Mouse (Mus musculus) midbrain, embryonic 16.5 days (tissue): ENCODE measurements around the gene Hist1h2bn. TPM values are rescaled to one million over a fixed set of nuclear protein-coding genes. Genes with fewer than 3 reads are reported as not detected.
"Not testable (repeated sequence)": the region's sequence is repeated elsewhere in the genome, so short reads cannot be mapped to it uniquely, and the experiment has no call there.

Experiments
- ATAC-seq: fragments of 200-750 bp; cut with Nextera tagmentation; 2 replicates; pipeline ENCODE4 v1.8.0; 2017; ENCODE audit warnings: moderate TSS enrichment
- H3K27ac ChIP-seq: fragments of 300-500 bp; sonication (generic); 2 replicates; pipeline ENCODE4 v1.5.1; 2014; ENCODE audit warnings: mild to moderate bottlenecking, low read length, mixed read lengths
- H3K27me3 ChIP-seq: fragments of 300-500 bp; sonication (generic); 2 replicates; pipeline ENCODE4 v1.6.1; 2014; ENCODE audit warnings: low read depth, low read length, mixed read lengths; ENCODE audit not compliant: control insufficient read depth, insufficient read depth
- H3K36me3 ChIP-seq: fragments of 300-500 bp; sonication (generic); 2 replicates; pipeline ENCODE4 v1.6.1; 2014; ENCODE audit warnings: mild to moderate bottlenecking, low read length, moderate library complexity, mixed read lengths; ENCODE audit not compliant: control insufficient read depth, insufficient read depth
- H3K4me1 ChIP-seq: fragments of 300-500 bp; sonication (generic); 2 replicates; pipeline ENCODE4 v1.6.1; 2014; ENCODE audit warnings: mild to moderate bottlenecking, low read length, mixed read lengths; ENCODE audit not compliant: control insufficient read depth, insufficient read depth
- H3K4me2 ChIP-seq: fragments of 300-500 bp; sonication (generic); 2 replicates; pipeline ENCODE4 v1.6.1; 2014; ENCODE audit warnings: mild to moderate bottlenecking, low read length, mixed read lengths
- H3K4me3 ChIP-seq: fragments of 300-500 bp; sonication (generic); 2 replicates; pipeline ENCODE4 v1.5.1; 2014; ENCODE audit warnings: low read depth, mild to moderate bottlenecking, low read length, moderate library complexity, mixed read lengths
- H3K9ac ChIP-seq: fragments of 300-500 bp; sonication (generic); 2 replicates; pipeline ENCODE4 v1.6.1; 2014; ENCODE audit warnings: low read depth, low read length, mixed read lengths
- H3K9me3 ChIP-seq: fragments of 300-500 bp; sonication (generic); replicated peaks from 2 replicates; pipeline ENCODE4 v1.6.1; 2014; ENCODE audit warnings: mild to moderate bottlenecking, low read length, mixed read lengths; ENCODE audit not compliant: control insufficient read depth, poor library complexity, severe bottlenecking
- WGBS: fragments of 180-500 bp; shearing (Covaris S2); extraction: QIAGEN DNeasy Blood & Tissue Kit; methylation state at CpG from one replicate; pipeline ENCODE4 v1.1.7; 2014; 5-methylcytosine and 5-hydroxymethylcytosine counted together
- polyA plus RNA-seq: library from polyadenylated mRNA; unstranded; fragments of >200 nt; fragmentation: Nextera tagmentation; extraction: Ambion mirVana; gene quantifications from 2 replicates; pipeline ENCODE4 v1.2.1, GENCODE M21; 2015

Hist1h2bn gene
- polyA plus RNA-seq, 1 experiment from 2014 or later = 1.1 TPM

GRCm38 (mm10) chr13:21727948-21728572, 25.9 kb upstream of the Hist1h2bn start:
- 0 out of 2 replicates have a peak, but pooled peaks have one; percentile 25 for ATAC-seq
- peak overlapping the region; percentile 14; the same call in 1 of the 2 replicates for H3K27ac ChIP-seq
- H3K4me2 ChIP-seq = no peak overlapping the region
- no peak overlapping the region for H3K4me3 ChIP-seq
- no peak overlapping the region for H3K9ac ChIP-seq
- no peaks in the 10 kb centered on the region for H3K36me3 ChIP-seq
- no peaks in the 10 kb centered on the region for H3K27me3 ChIP-seq
- peaks cover 2% of the 10 kb centered on the region; the same call in 1 of the 2 replicates for H3K4me1 ChIP-seq
- WGBS = 18% methylated on average over 11 of the region's 11 CpGs
- H3K9me3 ChIP-seq = no peaks in the 10 kb centered on the region

DNA sequence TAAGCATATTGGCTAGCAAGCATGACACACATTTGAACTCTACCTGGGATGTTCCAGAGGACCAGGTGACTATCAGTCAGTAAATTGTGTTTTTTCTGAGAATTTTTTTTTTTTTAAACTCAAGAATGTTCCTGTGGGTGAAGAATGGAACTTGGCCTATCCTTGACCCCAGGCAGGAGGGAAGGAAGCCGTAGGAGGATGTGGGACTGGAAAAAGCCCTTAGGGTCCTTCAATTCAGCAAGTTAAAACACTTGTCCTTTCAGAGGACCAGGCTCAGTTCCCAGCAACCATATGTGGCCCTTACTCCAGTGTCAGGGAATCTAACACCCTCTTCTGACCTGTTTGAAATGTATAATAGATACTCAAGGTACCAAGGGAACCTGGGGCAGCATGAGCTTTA, 24.4 kb upstream of the Hist1h2bn start:
- no peak overlapping the region for H3K4me3 ChIP-seq
- peaks cover 5% of the 10 kb centered on the region; the same call in 1 of the 2 replicates for H3K4me1 ChIP-seq
- no peaks in the 10 kb centered on the region for H3K27me3 ChIP-seq
- H3K9me3 ChIP-seq = no peaks in the 10 kb centered on the region
- H3K9ac ChIP-seq = no peak overlapping the region
- no peaks in the 10 kb centered on the region for H3K36me3 ChIP-seq
- no peak for ATAC-seq
- H3K4me2 ChIP-seq = no peak overlapping the region
- no peak overlapping the region for H3K27ac ChIP-seq
- 77% methylated on average over 1 of the region's 1 CpGs for WGBS

DNA sequence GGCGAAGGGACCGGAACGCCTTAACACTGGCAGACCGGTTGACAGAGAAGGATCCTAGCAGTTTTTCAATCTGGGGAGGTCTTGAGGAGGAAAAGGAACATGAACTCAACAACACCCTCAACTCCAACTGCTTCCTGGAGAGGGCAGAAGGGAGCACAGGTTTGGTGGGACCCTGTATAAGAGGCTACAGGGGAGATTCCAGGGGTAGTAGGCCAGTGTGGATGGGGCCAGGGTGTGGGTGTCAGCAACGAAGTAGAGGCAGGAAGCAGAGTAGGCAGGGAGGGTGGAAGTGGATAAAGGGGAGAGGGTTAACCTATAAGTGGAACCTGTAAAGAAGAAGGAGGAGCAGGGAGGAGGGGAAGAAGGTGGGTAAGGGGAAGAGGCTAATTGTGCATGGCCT, 20.5 kb upstream of the Hist1h2bn start:
- 72% methylated on average over 5 of the region's 5 CpGs for WGBS
- no peak overlapping the region for H3K4me2 ChIP-seq
- no peaks in the 10 kb centered on the region for H3K36me3 ChIP-seq

GRCm38 (mm10) chr13:21734010-21734905, 19.7 kb upstream of the Hist1h2bn start:
- ATAC-seq = peak; percentile 83
- Histone ChIP-seq H3K4me3 (peak overlapping the region; percentile 54), H3K36me3 (no peaks in the 10 kb centered on the region), H3K9me3 (no peaks in the 10 kb centered on the region), H3K27ac (peak overlapping the region; percentile 95), H3K4me1 (peaks cover 11% of the 10 kb centered on the region), H3K27me3 (no peaks in the 10 kb centered on the region), H3K9ac (peak overlapping the region; percentile 63), H3K4me2 (peak overlapping the region; percentile 85)
- under 1% methylated on average over 21 of the region's 21 CpGs for WGBS

More for the DNA sequence above, 20.5 kb upstream of the Hist1h2bn start:
- no peaks in the 10 kb centered on the region for H3K27me3 ChIP-seq
- H3K9me3 ChIP-seq = no peaks in the 10 kb centered on the region
- peak; percentile 30; the same call in 1 of the 2 replicates for ATAC-seq
- H3K4me3 ChIP-seq = no peak overlapping the region
- peaks cover 11% of the 10 kb centered on the region for H3K4me1 ChIP-seq
- peak overlapping the region; percentile 95 for H3K27ac ChIP-seq
- H3K9ac ChIP-seq = no peak overlapping the region; the same call in 1 of the 2 replicates

GRCm38 (mm10) chr13:21734906-21735767, 18.8 kb upstream of the Hist1h2bn start, which contains the start of gene Hist1h4j:
Hist1h4j (plus strand) TSS chr13:21735064.
- H3K36me3 ChIP-seq, H3K27me3 ChIP-seq, H3K9me3 ChIP-seq: not testable (repeated sequence)
- H3K4me2 ChIP-seq = peak within 1 kb of the TSS; percentile 85
- H3K27ac ChIP-seq = peak within 1 kb of the TSS; percentile 95
- peak; percentile 93 for ATAC-seq
- under 1% methylated on average over 40 of the region's 56 CpGs for WGBS
- H3K4me3 ChIP-seq = peak within 1 kb of the TSS; percentile 54
- peaks cover 11% of the 10 kb centered on the region for H3K4me1 ChIP-seq
- peak within 1 kb of the TSS; percentile 63 for H3K9ac ChIP-seq

DNA sequence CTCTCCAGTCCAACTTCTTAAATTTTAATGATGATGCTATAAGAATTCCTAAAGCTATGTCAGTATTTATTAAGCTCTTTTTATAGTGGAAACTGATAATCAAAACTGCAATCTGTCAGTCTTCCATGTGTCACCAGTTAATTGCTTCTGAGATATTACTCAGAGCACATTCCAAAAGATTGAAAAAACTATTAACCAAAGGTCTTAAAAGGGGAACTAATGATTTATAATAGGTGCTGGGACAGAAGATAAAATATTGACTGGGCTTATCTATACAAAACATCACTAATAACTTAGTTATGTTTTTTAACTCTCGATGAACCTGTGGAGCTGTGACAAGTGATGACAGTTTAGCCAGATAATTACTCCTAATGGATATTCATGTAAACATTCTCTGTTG, 8.9 kb upstream of the Hist1h2bn start:
- Histone ChIP-seq H3K9ac (no peak overlapping the region), H3K27me3 (no peaks in the 10 kb centered on the region), H3K9me3 (no peaks in the 10 kb centered on the region), H3K27ac (no peak overlapping the region), H3K4me2 (no peak overlapping the region), H3K4me1 (peaks cover 15% of the 10 kb centered on the region), H3K36me3 (no peaks in the 10 kb centered on the region), H3K4me3 (no peak overlapping the region)
- WGBS = 94% methylated on average over 1 of the region's 1 CpGs
- no peak for ATAC-seq

DNA sequence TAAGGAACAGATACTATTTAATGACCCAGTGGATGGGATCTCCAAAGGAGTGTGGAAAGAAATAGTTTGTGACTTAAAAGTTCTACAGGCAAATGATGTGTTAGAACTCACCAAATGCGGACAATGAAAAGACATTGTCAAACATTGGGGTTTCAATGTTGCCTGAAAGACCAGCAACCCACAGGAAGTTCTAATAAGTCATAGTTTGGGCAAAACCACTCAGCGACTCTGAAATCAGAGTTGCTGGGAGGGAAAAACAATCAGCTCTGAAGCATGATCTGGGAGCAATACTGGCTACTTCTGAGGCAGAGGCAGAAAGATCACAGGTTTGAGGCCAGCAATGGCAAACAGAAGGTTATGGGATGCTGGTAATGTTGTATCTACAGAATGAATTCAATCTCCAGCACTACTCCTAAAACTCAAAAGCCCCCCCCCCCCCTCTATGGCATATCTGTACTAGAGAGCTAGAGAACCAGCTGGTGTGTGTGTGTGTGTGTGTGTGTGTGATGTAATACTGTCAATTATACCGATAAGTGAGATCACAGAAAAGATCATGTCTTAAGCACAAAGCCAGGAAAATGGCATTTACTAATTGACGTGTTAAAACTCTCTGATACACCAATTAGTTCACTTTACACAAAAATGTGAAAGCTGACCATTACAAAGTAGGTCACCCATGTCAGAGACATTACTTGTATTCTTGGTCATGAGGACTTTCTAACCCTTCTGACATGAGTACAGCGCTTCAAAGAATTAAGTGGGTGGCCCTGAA, 4.3 kb upstream of the Hist1h2bn start:
- H3K36me3 ChIP-seq = no peaks in the 10 kb centered on the region
- H3K27me3 ChIP-seq = no peaks in the 10 kb centered on the region
- no peak for ATAC-seq
- H3K27ac ChIP-seq = peak overlapping the region; percentile 86
- 5% methylated on average over 5 of the region's 5 CpGs for WGBS
- peaks cover 24% of the 10 kb centered on the region for H3K4me1 ChIP-seq
- H3K4me3 ChIP-seq = peak overlapping the region; percentile 43
- peak overlapping the region; percentile 81 for H3K4me2 ChIP-seq
- H3K9ac ChIP-seq = peak overlapping the region; percentile 63
- no peaks in the 10 kb centered on the region for H3K9me3 ChIP-seq
